Mouse (Mus musculus) cerebellum, adult 2 months (tissue): ENCODE data around the gene Adgrl4. TPM values are rescaled to one million over a fixed set of nuclear protein-coding genes. Genes with fewer than 3 reads are reported as not detected.

Experiments used
- DNase-seq, 2 experiments: peaks; one replicate each; pipeline ENCODE4 v3.0.0; 2021
- H3K27ac ChIP-seq: fragments of 200-500 bp; 2 replicates; pipeline ENCODE4 v1.5.1; 2012; ENCODE audit warnings: low read length, control low read depth, inconsistent platforms; ENCODE audit not compliant: insufficient read depth
- H3K27me3 ChIP-seq: fragments of 200-500 bp; 2 replicates; pipeline ENCODE4 v1.6.1; 2012; ENCODE audit warnings: inconsistent platforms, mild to moderate bottlenecking, low read length, moderate library complexity; ENCODE audit not compliant: control insufficient read depth, insufficient read depth
- H3K4me1 ChIP-seq: fragments of 200-500 bp; 2 replicates; pipeline ENCODE4 v1.6.1; 2011; ENCODE audit warnings: low read length; ENCODE audit not compliant: control insufficient read depth, insufficient read depth
- H3K4me3 ChIP-seq: fragments of 200-500 bp; replicated peaks from 2 replicates; pipeline ENCODE3; 2011; ENCODE audit warnings: mild to moderate bottlenecking, low read depth, low read length, control low read depth; ENCODE audit not compliant: insufficient read depth
- CTCF ChIP-seq: fragments of 200-500 bp; IDR thresholded peaks from 2 replicates; pipeline ENCODE4 v1.5.1; 2011; ENCODE audit warnings: low read depth, mild to moderate bottlenecking, control low read depth, low read length, moderate library complexity, borderline replicate concordance; ENCODE audit not compliant: insufficient read depth
- POLR2A ChIP-seq: fragments of 200-500 bp; IDR thresholded peaks from 2 replicates; pipeline ENCODE4 v1.6.1; 2011; ENCODE audit warnings: low read length, control low read depth, borderline replicate concordance; ENCODE audit not compliant: insufficient read depth
- WGBS: fragments of 180-500 bp; shearing (Covaris S2); methylation state at CpG from one replicate; pipeline ENCODE4 v1.1.7; 2018; 5-methylcytosine and 5-hydroxymethylcytosine counted together
- polyA plus RNA-seq: library from polyadenylated mRNA; depleted of rRNA; stranded (reverse); fragments of >200 nt; gene quantifications from 2 replicates; pipeline ENCODE4 v1.2.3, GENCODE M21; 2012

The Adgrl4 gene
- polyA plus RNA-seq, 1 experiment = 16.9 TPM

- DNase-seq = no peak
- Histone ChIP-seq H3K27ac (no peak overlapping the region), H3K4me3 (no peak overlapping the region), H3K4me1 (no peaks in the 10 kb centered on the region), H3K27me3 (no peaks in the 10 kb centered on the region)
- TF ChIP-seq CTCF (no peak), POLR2A (no peak)
- 80% methylated on average over 5 of the region's 5 CpGs for WGBS
These were observed 134.4 kb downstream of the Adgrl4 start for GRCm38 (mm10) chr3:151572089-151572488.

DNA sequence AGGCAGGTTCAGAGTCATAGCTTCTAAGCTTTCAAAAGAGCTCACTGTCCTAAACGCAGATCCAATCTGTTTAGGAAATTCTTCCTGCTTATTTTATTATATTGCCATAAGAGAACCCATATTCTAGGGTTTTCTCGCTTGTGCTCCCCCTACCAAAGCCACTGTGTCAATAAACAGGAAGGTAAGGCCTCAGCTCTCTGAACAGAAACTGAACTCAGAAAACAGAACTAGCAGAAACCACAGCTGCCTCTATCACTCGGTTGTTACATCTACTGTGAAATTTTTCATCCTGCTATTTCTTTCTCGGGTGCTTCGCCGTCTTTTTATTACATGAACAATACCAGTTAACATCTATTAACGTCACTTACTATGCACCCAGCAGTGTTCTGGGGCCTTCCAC, 137.6 kb downstream of the Adgrl4 start:
- H3K27ac ChIP-seq = no peak overlapping the region
- TF ChIP-seq CTCF = no peak
- no peak for TF ChIP-seq POLR2A
- no peak for DNase-seq
- H3K4me1 ChIP-seq = no peaks in the 10 kb centered on the region
- 53% methylated on average over 7 of the region's 7 CpGs for WGBS
- H3K27me3 ChIP-seq = no peaks in the 10 kb centered on the region
- no peak overlapping the region for H3K4me3 ChIP-seq

GRCm38 (mm10) chr3:151576155-151576554, 138.5 kb downstream of the Adgrl4 start:
- no peaks in the 10 kb centered on the region for H3K27me3 ChIP-seq
- 85% methylated on average over 3 of the region's 3 CpGs for WGBS
- no peaks in the 10 kb centered on the region for H3K4me1 ChIP-seq
- no peak for TF ChIP-seq POLR2A
- no peak for TF ChIP-seq CTCF
- no peak for DNase-seq
- H3K27ac ChIP-seq = no peak overlapping the region
- H3K4me3 ChIP-seq = no peak overlapping the region

DNA sequence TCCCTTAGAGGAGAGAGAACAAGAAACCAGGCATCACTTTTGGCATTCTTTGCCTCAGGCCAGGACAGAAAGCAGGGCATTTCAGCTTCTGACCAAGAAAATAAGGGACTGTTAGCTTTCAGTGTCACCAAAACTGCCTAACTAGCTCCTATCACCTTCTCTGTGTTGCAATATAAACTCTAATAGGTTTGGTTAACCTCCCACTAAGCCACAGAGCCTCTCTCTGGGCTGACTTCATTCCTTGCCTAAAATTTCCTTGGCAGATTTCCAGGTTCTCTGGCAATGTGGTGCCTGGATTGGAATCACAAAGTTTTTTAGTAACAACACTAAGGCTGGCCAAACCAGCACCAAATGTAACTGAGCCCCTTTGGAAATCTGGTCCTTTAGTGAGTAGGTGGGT, 154.2 kb downstream of the Adgrl4 start:
- DNase-seq = no peak
- Histone ChIP-seq H3K4me3 (no peak overlapping the region), H3K27me3 (no peaks in the 10 kb centered on the region), H3K4me1 (no peaks in the 10 kb centered on the region), H3K27ac (no peak overlapping the region)
- no peak for TF ChIP-seq CTCF
- no peak for TF ChIP-seq POLR2A
